Mouse (Mus musculus) testis, adult 2 months (tissue): Measurements from ENCODE around the gene Hdac7. TPM values are rescaled to one million over a fixed set of nuclear protein-coding genes. Genes with fewer than 3 reads are reported as not detected.

Experiments
- H3K27ac ChIP-seq: fragments of 200-500 bp; 2 replicates; pipeline ENCODE4 v1.5.1; 2012; ENCODE audit warnings: low read depth, low read length; ENCODE audit not compliant: control insufficient read depth, insufficient read depth
- H3K27me3 ChIP-seq: fragments of 200-500 bp; 2 replicates; pipeline ENCODE4 v1.6.1; 2012; ENCODE audit warnings: mild to moderate bottlenecking, low read length, moderate library complexity; ENCODE audit not compliant: control insufficient read depth, insufficient read depth
- H3K36me3 ChIP-seq: fragments of 200-500 bp; 2 replicates; pipeline ENCODE4 v1.6.1; 2012; ENCODE audit warnings: mild to moderate bottlenecking, low read length; ENCODE audit not compliant: control insufficient read depth, insufficient read depth
- H3K4me1 ChIP-seq: fragments of 200-500 bp; 2 replicates; pipeline ENCODE4 v1.6.1; 2012; ENCODE audit warnings: low read length; ENCODE audit not compliant: control insufficient read depth, insufficient read depth
- H3K4me3 ChIP-seq: fragments of 200-500 bp; 2 replicates; pipeline ENCODE4 v1.5.1; 2012; ENCODE audit warnings: low read depth, mild to moderate bottlenecking, low read length, moderate library complexity, mixed read lengths; ENCODE audit not compliant: control insufficient read depth
- CTCF ChIP-seq: fragments of 200-500 bp; IDR thresholded peaks from 2 replicates; pipeline ENCODE4 v1.5.1; 2012; ENCODE audit warnings: low read depth, mild to moderate bottlenecking, inconsistent platforms, low read length, moderate library complexity; ENCODE audit not compliant: control insufficient read depth, insufficient read depth, insufficient replicate concordance
- POLR2A ChIP-seq: fragments of 200-500 bp; IDR thresholded peaks from 2 replicates; pipeline ENCODE4 v1.6.1; 2012; ENCODE audit warnings: low read depth, mild to moderate bottlenecking, inconsistent platforms, low read length, moderate library complexity; ENCODE audit not compliant: control insufficient read depth
- polyA plus RNA-seq: library from polyadenylated mRNA; depleted of rRNA; stranded (reverse); fragments of >200 nt; gene quantifications from 2 replicates; pipeline ENCODE4 v1.2.3, GENCODE M21; 2012

The Hdac7 gene
- polyA plus RNA-seq, 1 experiment: 6.1 TPM

GRCm38 (mm10) chr15:97780611-97781031, 63.7 kb downstream of the Hdac7 start:
- Histone ChIP-seq H3K27me3 (no peaks in the 10 kb centered on the region), H3K27ac (no peak overlapping the region; the same call in 1 of the 2 replicates), H3K36me3 (no peaks in the 10 kb centered on the region), H3K4me3 (no peak overlapping the region), H3K4me1 (peaks cover 4% of the 10 kb centered on the region)
- no peak for TF ChIP-seq POLR2A
- TF ChIP-seq CTCF: no peak

GRCm38 (mm10) chr15:97779576-97779975, 64.7 kb downstream of the Hdac7 start:
- Histone ChIP-seq H3K4me3 (no peak overlapping the region), H3K27me3 (no peaks in the 10 kb centered on the region), H3K36me3 (no peaks in the 10 kb centered on the region), H3K27ac (no peak overlapping the region), H3K4me1 (no peaks in the 10 kb centered on the region; the same call in none of the 2 replicates)
- TF ChIP-seq POLR2A: no peak
- TF ChIP-seq CTCF: no peak

- Histone ChIP-seq H3K27ac (no peak within 1 kb of the TSS), H3K27me3 (no peaks in the 10 kb centered on the region), H3K36me3 (no peaks in the 10 kb centered on the region), H3K4me1 (no peaks in the 10 kb centered on the region; the same call in none of the 2 replicates), H3K4me3 (no peak within 1 kb of the TSS)
- TF ChIP-seq POLR2A: no peak
- no peak for TF ChIP-seq CTCF
Measured at GRCm38 (mm10) chr15:97778311-97779098, 65.8 kb downstream of the Hdac7 start, which contains the start of gene Slc48a1. Gene Slc48a1, plus strand, starts transcription at chr15:97778520.

DNA sequence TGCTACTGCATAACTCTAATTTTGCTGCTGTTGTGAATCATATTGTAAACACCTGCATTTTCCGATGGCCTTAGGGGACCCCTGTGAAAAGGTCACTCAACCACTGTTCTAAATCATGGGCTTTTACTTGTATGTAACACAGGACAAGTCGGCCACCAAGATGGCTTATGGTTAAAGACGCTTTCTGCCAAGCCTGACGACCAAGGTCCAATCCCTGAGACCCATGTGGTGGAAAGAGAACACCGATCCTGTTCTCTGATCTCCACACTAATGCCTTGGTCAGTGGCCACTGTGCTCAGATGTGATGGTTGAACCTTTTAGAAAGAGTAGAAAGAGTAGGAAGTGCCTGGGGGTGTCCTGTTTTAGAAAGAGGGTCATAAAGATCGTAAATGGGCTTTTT, 67.4 kb downstream of the Hdac7 start:
- Histone ChIP-seq H3K27ac (no peak overlapping the region), H3K4me3 (no peak overlapping the region), H3K4me1 (no peaks in the 10 kb centered on the region; the same call in 1 of the 2 replicates), H3K27me3 (no peaks in the 10 kb centered on the region), H3K36me3 (no peaks in the 10 kb centered on the region)
- TF ChIP-seq CTCF (no peak), POLR2A (no peak)

DNA sequence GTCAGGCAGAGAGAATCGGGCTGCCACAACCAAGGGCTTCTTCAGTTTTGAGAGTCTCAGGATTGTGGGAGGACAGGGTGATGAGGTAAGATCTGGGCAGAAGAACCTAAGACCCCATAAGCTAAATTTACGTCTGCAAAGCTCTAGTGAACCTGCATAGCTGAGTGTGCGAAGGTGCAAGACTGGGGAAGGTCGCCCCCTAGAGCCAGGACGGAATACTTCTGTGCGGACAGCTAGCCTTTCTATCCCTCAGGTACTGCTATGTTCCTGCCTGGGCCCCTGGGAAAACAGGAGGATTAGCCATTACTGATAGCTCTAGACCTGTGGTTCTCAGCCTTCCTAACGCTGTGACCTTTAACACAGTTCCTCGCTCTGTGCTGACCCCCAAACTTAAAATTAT, 67.8 kb downstream of the Hdac7 start:
- no peak overlapping the region for H3K27ac ChIP-seq
- H3K27me3 ChIP-seq: no peaks in the 10 kb centered on the region
- no peaks in the 10 kb centered on the region; the same call in 1 of the 2 replicates for H3K4me1 ChIP-seq
- no peak overlapping the region for H3K4me3 ChIP-seq
- H3K36me3 ChIP-seq: no peaks in the 10 kb centered on the region
- TF ChIP-seq CTCF (peak; percentile 80; the same call in 1 of the 2 replicates), POLR2A (no peak)

DNA sequence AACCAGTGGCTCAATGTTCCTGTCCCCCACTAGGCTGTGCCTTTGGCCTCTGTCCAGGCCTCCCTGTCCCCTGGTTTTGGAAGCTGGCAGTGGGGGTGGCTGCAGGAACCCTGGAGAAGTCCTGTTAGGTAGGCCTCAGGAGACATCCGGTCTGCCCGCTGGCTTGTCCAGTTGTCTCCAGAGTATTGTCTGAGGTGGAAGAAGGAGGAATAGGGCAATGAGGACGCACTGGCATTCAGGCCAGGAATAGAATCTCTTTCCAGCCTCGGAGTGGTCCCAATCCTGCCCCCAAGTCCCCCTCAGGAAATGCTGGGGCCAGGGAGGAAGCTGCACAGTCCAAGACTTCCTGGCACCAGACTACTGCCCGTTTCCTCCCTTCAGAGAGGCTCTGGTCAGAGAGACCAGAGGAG, 70.3 kb downstream of the Hdac7 start:
- Histone ChIP-seq H3K4me3 (no peak overlapping the region), H3K4me1 (no peaks in the 10 kb centered on the region; the same call in 1 of the 2 replicates), H3K27ac (no peak overlapping the region), H3K27me3 (no peaks in the 10 kb centered on the region), H3K36me3 (no peaks in the 10 kb centered on the region)
- TF ChIP-seq CTCF (no peak), POLR2A (no peak)

- Histone ChIP-seq H3K27me3 (no peaks in the 10 kb centered on the region), H3K4me3 (no peak overlapping the region), H3K27ac (no peak overlapping the region), H3K36me3 (no peaks in the 10 kb centered on the region), H3K4me1 (no peaks in the 10 kb centered on the region)
- TF ChIP-seq CTCF (no peak), POLR2A (no peak)
Measured at GRCm38 (mm10) chr15:97773108-97773507, 71.2 kb downstream of the Hdac7 start.
